Mouse (Mus musculus): ENCODE data around the gene Cldn6.

Gene Cldn6

GRCm38 (mm10) chr17:23679127-23679835 lies at the start of gene Cldn6:
Cldn6 (plus strand) TSS chr17:23679249.
- Histone ChIP-seq H3K27me3 (ENCODE audit: control insufficient read depth, insufficient read depth, low read length, poor library complexity, severe bottlenecking) (peaks cover 5% of the 10 kb centered on the region; the same call in 1 of the 2 replicates), H3K36me3 (ENCODE audit: control insufficient read depth, insufficient read depth, low read length, poor library complexity, severe bottlenecking) (no peaks in the 10 kb centered on the region)
- no peak for DNase-seq (ENCODE audit: low read depth, low spot score)

DNA sequence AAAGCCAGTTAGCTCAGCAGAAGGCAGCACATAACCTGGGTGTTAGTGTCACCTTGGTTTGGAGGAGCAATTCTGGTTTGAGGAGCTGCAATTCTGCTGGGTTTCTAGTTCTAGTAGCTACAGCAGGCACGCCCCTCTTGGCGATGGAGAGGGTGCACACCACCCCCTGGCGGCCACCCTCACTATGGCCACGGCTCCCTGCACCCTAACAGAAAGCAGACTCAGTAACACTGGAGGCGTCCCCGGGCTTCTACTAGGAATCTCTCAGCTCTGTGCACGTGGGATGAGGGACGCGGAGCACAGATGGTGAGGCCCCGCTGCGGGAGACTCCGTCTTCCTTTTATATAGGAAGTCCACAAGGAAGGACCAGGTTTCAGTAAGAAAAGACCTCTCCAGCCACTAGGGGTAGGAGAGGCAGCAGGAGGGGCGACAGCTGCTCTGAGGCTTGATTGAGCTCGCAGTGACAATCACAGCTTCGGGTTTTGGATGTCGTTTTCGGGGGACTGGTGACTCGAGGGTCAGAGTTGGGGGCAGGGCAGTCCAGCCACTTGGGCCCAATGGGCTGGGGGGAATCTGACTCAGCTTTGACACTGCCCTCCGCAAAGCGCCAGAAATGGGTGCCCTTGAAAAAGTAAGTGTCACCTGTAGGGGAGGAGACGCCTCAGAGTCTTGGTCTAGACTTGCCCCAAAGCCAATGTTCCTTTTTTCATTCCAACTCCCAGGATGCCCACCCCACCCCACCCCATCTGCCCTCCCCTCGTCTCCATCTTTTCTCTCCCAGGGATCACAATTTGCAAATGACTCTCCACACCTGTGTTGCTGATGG lies 48.6 kb upstream of the Cldn6 start:
- peak; percentile 74 for DNase-seq (ENCODE audit: low read depth, low spot score)
- no peaks in the 10 kb centered on the region for H3K27me3 ChIP-seq (ENCODE audit: control insufficient read depth, insufficient read depth, low read length, poor library complexity, severe bottlenecking)
- no peaks in the 10 kb centered on the region for H3K36me3 ChIP-seq (ENCODE audit: control insufficient read depth, insufficient read depth, low read length, poor library complexity, severe bottlenecking)

GRCm38 (mm10) chr17:23631241-23631640 lies 47.8 kb upstream of the Cldn6 start:
- no peak for DNase-seq (ENCODE audit: low read depth, low spot score)

DNA sequence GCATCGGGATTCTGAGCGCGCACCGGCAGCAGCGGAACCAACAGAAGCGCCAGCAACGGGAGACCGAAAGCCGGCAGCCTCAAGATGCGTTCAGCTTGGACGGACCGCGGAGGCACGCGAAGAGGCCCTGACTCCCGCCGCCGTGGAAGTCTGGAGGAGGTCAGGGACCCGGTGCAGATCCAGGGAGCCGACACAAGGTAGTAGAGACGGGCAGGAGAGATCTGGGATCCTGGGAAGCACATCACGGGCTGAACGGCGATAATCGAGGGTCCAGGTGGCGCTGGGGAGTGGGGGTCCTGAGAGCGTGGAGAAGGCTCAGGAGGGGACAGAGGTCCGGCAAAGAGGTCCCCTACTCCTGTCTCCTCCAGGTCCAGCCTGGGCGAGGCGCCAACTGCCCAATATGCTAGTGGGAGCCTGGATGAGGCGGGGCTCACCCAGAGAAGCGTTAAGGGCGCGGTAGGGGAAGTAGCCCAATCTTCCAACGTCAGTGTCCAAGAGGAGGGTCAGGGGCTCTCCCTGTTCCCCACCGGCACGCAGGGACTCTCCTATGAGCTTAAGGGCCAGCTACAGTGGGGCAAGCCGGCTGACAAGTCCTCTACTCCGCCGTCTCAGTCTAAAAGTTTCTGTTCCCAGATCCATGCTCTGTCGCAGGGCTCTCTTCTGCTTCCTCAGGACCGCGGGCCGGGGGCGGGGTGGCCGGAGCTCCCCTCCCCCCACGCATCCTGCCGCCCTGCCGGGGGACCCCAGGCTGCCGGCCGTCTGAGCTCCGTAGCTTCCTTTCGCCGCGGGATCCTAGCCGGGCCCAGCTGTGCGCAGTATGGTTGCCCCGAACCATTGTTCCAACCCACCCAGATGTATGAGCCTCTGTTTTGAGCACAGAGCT lies 34.2 kb upstream of the Cldn6 start, which contains the start of gene Mmp25:
Gene Mmp25, minus strand, starts transcription at position 665 of the 883 bp plus-strand sequence.
- Histone ChIP-seq H3K36me3 (ENCODE audit: control insufficient read depth, insufficient read depth, low read length, poor library complexity, severe bottlenecking) (no peaks in the 10 kb centered on the region), H3K27me3 (ENCODE audit: control insufficient read depth, insufficient read depth, low read length, poor library complexity, severe bottlenecking) (no peaks in the 10 kb centered on the region; the same call in 1 of the 2 replicates)
- no peak for DNase-seq (ENCODE audit: low read depth, low spot score)

More at GRCm38 (mm10) chr17:23631241-23631640, 47.8 kb upstream of the Cldn6 start:
- Histone ChIP-seq H3K36me3 (ENCODE audit: control insufficient read depth, insufficient read depth, low read length, poor library complexity, severe bottlenecking) (no peaks in the 10 kb centered on the region), H3K27me3 (ENCODE audit: control insufficient read depth, insufficient read depth, low read length, poor library complexity, severe bottlenecking) (no peaks in the 10 kb centered on the region; the same call in 1 of the 2 replicates)

GRCm38 (mm10) chr17:23645894-23646293 lies 33.2 kb upstream of the Cldn6 start:
- H3K27me3 ChIP-seq (ENCODE audit: control insufficient read depth, insufficient read depth, low read length, poor library complexity, severe bottlenecking), result no peaks in the 10 kb centered on the region; the same call in 1 of the 2 replicates

DNA sequence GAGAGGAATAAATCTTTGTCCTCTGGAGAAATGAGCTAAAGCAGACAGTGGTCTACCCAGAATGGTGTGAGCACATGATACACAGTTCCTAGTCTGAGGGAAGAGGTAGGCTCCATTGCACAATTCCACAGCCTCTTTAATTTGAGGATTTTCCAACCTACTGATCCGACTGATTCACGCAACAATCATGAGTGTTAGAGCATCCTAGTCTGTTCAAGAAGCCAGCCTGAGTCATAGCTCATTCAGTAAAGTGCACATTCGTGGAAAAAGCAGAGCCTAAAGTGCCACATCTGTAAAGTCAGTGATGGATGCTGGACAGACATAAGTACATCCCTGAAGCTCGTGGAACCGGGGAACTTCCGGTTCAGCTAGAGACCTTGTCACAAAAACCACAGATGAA lies 27.7 kb upstream of the Cldn6 start:
- Histone ChIP-seq H3K36me3 (ENCODE audit: control insufficient read depth, insufficient read depth, low read length, poor library complexity, severe bottlenecking) (no peaks in the 10 kb centered on the region), H3K27me3 (ENCODE audit: control insufficient read depth, insufficient read depth, low read length, poor library complexity, severe bottlenecking) (no peaks in the 10 kb centered on the region)
- DNase-seq (ENCODE audit: low read depth, low spot score), result no peak

More at GRCm38 (mm10) chr17:23645894-23646293, 33.2 kb upstream of the Cldn6 start:
- DNase-seq (ENCODE audit: low read depth, low spot score), result no peak
- no peaks in the 10 kb centered on the region for H3K36me3 ChIP-seq (ENCODE audit: control insufficient read depth, insufficient read depth, low read length, poor library complexity, severe bottlenecking)

DNA sequence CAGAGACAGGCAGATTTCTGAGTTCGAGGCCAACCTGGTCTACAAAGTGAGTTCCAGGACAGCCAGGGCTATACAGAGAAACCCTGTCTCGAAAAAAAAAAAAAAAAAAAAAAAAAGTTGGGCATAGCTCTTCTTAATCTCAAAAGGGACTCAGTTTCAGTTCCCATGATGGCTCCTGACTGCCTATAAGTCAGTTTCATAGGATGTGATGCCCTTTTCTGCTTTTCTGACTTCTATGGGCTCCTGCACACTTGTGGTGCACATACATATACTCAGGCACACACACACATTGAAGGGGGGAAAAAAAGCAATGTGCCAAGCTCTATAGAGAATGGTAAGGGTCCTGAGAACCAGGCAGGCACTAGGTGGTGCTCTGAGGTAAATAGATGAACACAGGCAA lies 25.7 kb upstream of the Cldn6 start:
- no peak for DNase-seq (ENCODE audit: low read depth, low spot score)
- H3K27me3 ChIP-seq (ENCODE audit: control insufficient read depth, insufficient read depth, low read length, poor library complexity, severe bottlenecking), result no peaks in the 10 kb centered on the region

GRCm38 (mm10) chr17:23654001-23654400 lies 25.0 kb upstream of the Cldn6 start:
- Histone ChIP-seq H3K27me3 (ENCODE audit: control insufficient read depth, insufficient read depth, low read length, poor library complexity, severe bottlenecking) (no peaks in the 10 kb centered on the region), H3K36me3 (ENCODE audit: control insufficient read depth, insufficient read depth, low read length, poor library complexity, severe bottlenecking) (no peaks in the 10 kb centered on the region)
- DNase-seq (ENCODE audit: low read depth, low spot score), result no peak

More for the DNA sequence above, 25.7 kb upstream of the Cldn6 start:
- no peaks in the 10 kb centered on the region for H3K36me3 ChIP-seq (ENCODE audit: control insufficient read depth, insufficient read depth, low read length, poor library complexity, severe bottlenecking)

DNA sequence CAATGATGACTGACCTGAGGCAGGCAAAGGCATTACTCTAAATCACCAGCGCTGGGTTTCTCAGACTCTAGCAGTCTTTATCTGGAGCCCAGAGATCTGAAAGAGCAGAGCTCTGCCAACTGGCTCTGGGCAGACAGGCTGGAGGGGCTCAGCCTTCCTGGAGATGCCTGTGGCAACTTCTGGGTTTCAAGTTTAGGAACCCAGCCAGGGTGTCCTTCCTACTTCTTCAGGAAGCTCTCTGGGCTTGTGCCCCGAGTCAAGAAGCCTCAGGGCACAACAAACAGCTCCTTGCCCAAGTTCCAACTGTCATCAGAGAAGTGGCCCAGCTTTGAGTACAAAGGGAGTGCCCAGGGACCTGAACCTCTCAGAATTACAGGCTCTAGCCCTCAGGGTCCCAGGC lies 24.6 kb upstream of the Cldn6 start:
- DNase-seq (ENCODE audit: low read depth, low spot score), result no peak
- H3K36me3 ChIP-seq (ENCODE audit: control insufficient read depth, insufficient read depth, low read length, poor library complexity, severe bottlenecking), result no peaks in the 10 kb centered on the region
- H3K27me3 ChIP-seq (ENCODE audit: control insufficient read depth, insufficient read depth, low read length, poor library complexity, severe bottlenecking), result no peaks in the 10 kb centered on the region

GRCm38 (mm10) chr17:23658450-23658849 lies 20.6 kb upstream of the Cldn6 start:
- no peaks in the 10 kb centered on the region for H3K36me3 ChIP-seq (ENCODE audit: control insufficient read depth, insufficient read depth, low read length, poor library complexity, severe bottlenecking)
- no peak for DNase-seq (ENCODE audit: low read depth, low spot score)
- H3K27me3 ChIP-seq (ENCODE audit: control insufficient read depth, insufficient read depth, low read length, poor library complexity, severe bottlenecking), result no peaks in the 10 kb centered on the region

- no peaks in the 10 kb centered on the region for H3K27me3 ChIP-seq (ENCODE audit: control insufficient read depth, insufficient read depth, low read length, poor library complexity, severe bottlenecking)
- H3K36me3 ChIP-seq (ENCODE audit: control insufficient read depth, insufficient read depth, low read length, poor library complexity, severe bottlenecking), result no peaks in the 10 kb centered on the region
- peak; percentile 71 for DNase-seq (ENCODE audit: low read depth, low spot score)
Measured at GRCm38 (mm10) chr17:23660117-23660875, 18.8 kb upstream of the Cldn6 start, which contains the start of gene Bicdl2. Bicdl2 (plus strand) TSS chr17:23660506.

DNA sequence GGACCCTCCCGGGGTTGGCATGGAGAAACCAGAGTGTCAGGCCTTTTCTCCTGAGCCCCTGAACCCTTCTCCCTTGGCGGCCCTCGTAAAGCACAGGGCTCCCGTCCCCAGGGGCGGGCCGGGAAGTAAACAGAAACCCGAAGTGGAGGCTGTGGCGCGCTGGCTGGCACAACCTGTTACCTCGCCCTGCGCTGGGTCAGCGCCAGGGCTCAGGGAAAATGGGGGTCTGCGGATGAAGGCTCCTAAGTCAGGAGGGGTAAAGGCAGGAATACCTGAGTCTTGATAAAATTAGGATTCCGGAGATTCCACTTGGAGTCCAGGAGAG lies 18.2 kb upstream of the Cldn6 start:
- H3K36me3 ChIP-seq (ENCODE audit: control insufficient read depth, insufficient read depth, low read length, poor library complexity, severe bottlenecking), result no peaks in the 10 kb centered on the region
- DNase-seq (ENCODE audit: low read depth, low spot score), result no peak
- H3K27me3 ChIP-seq (ENCODE audit: control insufficient read depth, insufficient read depth, low read length, poor library complexity, severe bottlenecking), result no peaks in the 10 kb centered on the region

- Histone ChIP-seq H3K36me3 (ENCODE audit: control insufficient read depth, insufficient read depth, low read length, poor library complexity, severe bottlenecking) (no peaks in the 10 kb centered on the region), H3K27me3 (ENCODE audit: control insufficient read depth, insufficient read depth, low read length, poor library complexity, severe bottlenecking) (no peaks in the 10 kb centered on the region)
- peak; percentile 51 for DNase-seq (ENCODE audit: low read depth, low spot score)
Measured at GRCm38 (mm10) chr17:23661526-23661925, 17.5 kb upstream of the Cldn6 start.

GRCm38 (mm10) chr17:23664556-23665021 lies 14.5 kb upstream of the Cldn6 start:
- H3K27me3 ChIP-seq (ENCODE audit: control insufficient read depth, insufficient read depth, low read length, poor library complexity, severe bottlenecking), result no peaks in the 10 kb centered on the region
- DNase-seq (ENCODE audit: low read depth, low spot score), result peak; percentile 72
- H3K36me3 ChIP-seq (ENCODE audit: control insufficient read depth, insufficient read depth, low read length, poor library complexity, severe bottlenecking), result peaks cover 2% of the 10 kb centered on the region; the same call in 1 of the 2 replicates
